Mouse (Mus musculus) myocyte (in vitro differentiated cells): Measurements from ENCODE around the gene Nedd9.

ENCODE experiments used
- CEBPB ChIP-seq: IDR thresholded peaks from 2 replicates; pipeline ENCODE4 v1.6.1; 2011; ENCODE audit warnings: mild to moderate bottlenecking, moderate library complexity; ENCODE audit not compliant: poor library complexity, insufficient read depth, severe bottlenecking
- E2F4 ChIP-seq: IDR thresholded peaks from one replicate; pipeline ENCODE4 v1.6.1; 2011; ENCODE audit warnings: mild to moderate bottlenecking, control low read depth, moderate library complexity; ENCODE audit not compliant: insufficient read depth
- MAX ChIP-seq: IDR thresholded peaks from one replicate; pipeline ENCODE4 v1.6.1; 2011; ENCODE audit warnings: low read depth, mild to moderate bottlenecking, control low read depth
- MYOG ChIP-seq, 3 experiments: IDR thresholded peaks; one replicate each; pipeline ENCODE4 v1.6.1; 2011; ENCODE audit warnings: control low read depth in 2 of 3, low read depth in 2 of 3, mild to moderate bottlenecking in 2 of 3; ENCODE audit not compliant: insufficient read length in 2 of 3, control insufficient read depth in 1 of 3, insufficient read depth in 1 of 3
- POLR2A ChIP-seq: IDR thresholded peaks from one replicate; pipeline ENCODE4 v1.6.1; 2011; ENCODE audit warnings: low read depth, mild to moderate bottlenecking, control low read depth, moderate library complexity; ENCODE audit not compliant: insufficient read length
- POLR2AphosphoS2 ChIP-seq: IDR thresholded peaks from one replicate; pipeline ENCODE4 v1.6.1; 2011; ENCODE audit warnings: low read depth, control low read depth; ENCODE audit not compliant: insufficient read length
- REST ChIP-seq: IDR thresholded peaks from one replicate; pipeline ENCODE4 v1.6.1; 2011; ENCODE audit warnings: mild to moderate bottlenecking, control low read depth, moderate library complexity; ENCODE audit not compliant: insufficient read depth, insufficient read length
- USF1 ChIP-seq: IDR thresholded peaks from one replicate; pipeline ENCODE4 v1.6.1; 2011; ENCODE audit warnings: low read depth, mild to moderate bottlenecking, control low read depth, moderate library complexity

GRCm38 (mm10) chr13:41381806-41382546 lies 105.2 kb downstream of the Nedd9 start:
- TF ChIP-seq POLR2A (no peak), REST (no peak), E2F4 (no peak), POLR2AphosphoS2 (no peak), MYOG (IDR thresholded peaks at IDR 0.05; ENCODE audit: control insufficient read depth in 1 of 3, insufficient read depth in 1 of 3, insufficient read length in 2 of 3, low read depth in 2 of 3) (no peak), USF1 (no peak), MAX (no peak), CEBPB (no peak)
